Mouse (Mus musculus) heart, postnatal 0 days (tissue): ENCODE measurements around the gene Tmem106c. TPM values are rescaled to one million over a fixed set of nuclear protein-coding genes. Genes with fewer than 3 reads are reported as not detected.

Source experiments
- ATAC-seq: fragments of 200-750 bp; cut with Nextera tagmentation; 2 replicates; pipeline ENCODE4 v1.8.0; 2017; ENCODE audit warnings: low read depth, moderate number of reproducible peaks, moderate library complexity; ENCODE audit not compliant: insufficient read depth
- DNase-seq: peaks from one replicate; pipeline ENCODE4 v3.0.0-alpha.2; 2016; ENCODE audit warnings: low spot score
- H3K27ac ChIP-seq: fragments of 300-500 bp; sonication (generic); 2 replicates; pipeline ENCODE4 v1.5.1; 2014; ENCODE audit warnings: low read depth, mild to moderate bottlenecking
- H3K27me3 ChIP-seq: fragments of 300-500 bp; sonication (generic); 2 replicates; pipeline ENCODE4 v1.6.1; 2014; ENCODE audit warnings: low read length, mixed read lengths; ENCODE audit not compliant: control insufficient read depth, insufficient read depth
- H3K36me3 ChIP-seq: fragments of 300-500 bp; sonication (generic); replicated peaks from 2 replicates; pipeline ENCODE4 v1.6.1; 2014; ENCODE audit warnings: low read length, mixed read lengths; ENCODE audit not compliant: control insufficient read depth, insufficient read depth
- H3K4me1 ChIP-seq: fragments of 300-500 bp; sonication (generic); 2 replicates; pipeline ENCODE4 v1.6.1; 2014; ENCODE audit warnings: antibody characterized with exemption; ENCODE audit not compliant: control insufficient read depth, insufficient read depth
- H3K4me2 ChIP-seq: fragments of 300-500 bp; sonication (generic); 2 replicates; pipeline ENCODE4 v1.6.1; 2014; ENCODE audit warnings: low read depth, mild to moderate bottlenecking, low read length, moderate library complexity
- H3K4me3 ChIP-seq: fragments of 300-500 bp; sonication (generic); 2 replicates; pipeline ENCODE4 v1.5.1; 2014; ENCODE audit warnings: low read depth, low read length
- H3K9ac ChIP-seq: fragments of 300-500 bp; sonication (generic); replicated peaks from 2 replicates; pipeline ENCODE4 v1.6.1; 2014; ENCODE audit warnings: low read depth, low read length, mixed read lengths
- H3K9me3 ChIP-seq: fragments of 300-500 bp; sonication (generic); replicated peaks from 2 replicates; pipeline ENCODE4 v1.6.1; 2016; ENCODE audit warnings: low read length; ENCODE audit not compliant: control insufficient read depth
- CTCF ChIP-seq: IDR thresholded peaks from 2 replicates; pipeline ENCODE4 v1.5.1; 2016; ENCODE audit warnings: antibody characterized with exemption, control low read depth, low read depth
- EP300 ChIP-seq: IDR thresholded peaks from 2 replicates; pipeline ENCODE4 v1.6.1; 2016; ENCODE audit warnings: antibody characterized with exemption, low read depth
- WGBS: fragments of 180-500 bp; shearing (Covaris S2); extraction: QIAGEN DNeasy Blood & Tissue Kit; methylation state at CpG from one replicate; pipeline ENCODE4 v1.1.7; 2014; 5-methylcytosine and 5-hydroxymethylcytosine counted together
- polyA plus RNA-seq: library from polyadenylated mRNA; unstranded; fragments of >200 nt; fragmentation: Nextera tagmentation; extraction: Ambion mirVana; gene quantifications from 2 replicates; pipeline ENCODE4 v1.2.1, GENCODE M21; 2015
- total RNA-seq: library from RNA; depleted of rRNA; stranded (reverse); fragments of >200 nt; gene quantifications from 2 replicates; pipeline ENCODE4 v1.2.3, GENCODE M21; 2014; ENCODE audit warnings: low replicate concordance; rRNA removed

The Tmem106c gene
- total RNA-seq (20.3 and 94.1 TPM in 2 replicates), polyA plus RNA-seq (33.1 and 34.3 TPM in 2 replicates)

DNA sequence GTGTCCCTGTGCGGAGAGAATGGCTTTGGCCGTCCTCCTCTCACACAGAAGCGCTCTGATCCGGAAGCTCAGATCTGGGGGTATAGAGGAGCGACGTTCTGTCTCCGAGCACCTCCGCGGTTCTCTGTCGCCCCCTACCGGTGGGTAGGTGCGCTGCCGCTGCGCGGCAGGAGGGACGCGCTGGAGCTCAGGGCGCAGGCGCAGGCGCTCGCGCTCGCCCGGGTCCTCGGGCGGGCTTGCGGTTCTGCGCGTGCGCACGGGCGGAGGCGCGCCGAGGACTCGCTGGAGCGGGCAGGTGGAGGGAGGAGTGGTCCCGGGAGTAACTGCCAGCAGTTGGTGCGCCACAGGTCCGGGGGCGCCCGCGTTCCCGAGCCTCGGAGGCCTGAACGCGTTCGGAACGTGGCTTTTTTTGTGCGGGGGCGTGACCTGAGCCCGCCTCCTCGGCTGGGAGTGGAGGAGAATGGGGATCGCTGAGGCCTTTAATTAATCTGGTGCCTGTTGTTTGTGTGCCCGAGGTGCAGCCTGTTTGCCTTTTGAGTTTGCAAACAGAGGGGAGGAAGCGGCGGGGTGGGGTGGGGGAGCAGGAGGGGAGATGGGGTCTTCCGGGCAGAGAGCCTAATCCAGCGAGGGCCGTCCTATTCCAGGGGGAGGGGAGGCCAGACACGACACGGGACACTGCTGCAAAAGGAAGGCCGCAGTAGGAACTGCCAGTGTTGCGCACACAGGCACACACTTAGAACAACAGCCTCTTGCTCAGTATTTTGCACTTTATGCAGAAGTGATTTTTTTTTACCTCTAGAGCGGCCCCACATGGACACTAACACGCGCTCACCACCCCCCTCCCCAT is at the start of gene Tmem106c:
Gene Tmem106c (plus strand): TSS at position 212 of the 847 bp plus-strand sequence.
- under 1% methylated on average over 63 of the region's 67 CpGs for WGBS

GRCm38 (mm10) chr15:97914331-97914747 is 49.7 kb upstream of the Tmem106c start:
- Histone ChIP-seq H3K36me3 (no peaks in the 10 kb centered on the region), H3K4me3 (peak overlapping the region; percentile 9; the same call in 1 of the 2 replicates), H3K9ac (no peak overlapping the region), H3K27ac (no peak overlapping the region), H3K4me1 (peaks cover 18% of the 10 kb centered on the region), H3K27me3 (peaks cover 16% of the 10 kb centered on the region; the same call in 1 of the 2 replicates), H3K4me2 (peak overlapping the region; percentile 45), H3K9me3 (no peaks in the 10 kb centered on the region)
- WGBS, result 2% methylated on average over 9 of the region's 9 CpGs
- ATAC-seq, result peak; percentile 90
- TF ChIP-seq CTCF (no peak), EP300 (no peak)
- DNase-seq, result peak; percentile 64

More for the DNA sequence above, at the start of gene Tmem106c:
- Histone ChIP-seq H3K4me1 (no peaks in the 10 kb centered on the region), H3K9me3 (no peaks in the 10 kb centered on the region), H3K36me3 (peaks cover 3% of the 10 kb centered on the region; the same call in 1 of the 2 replicates), H3K9ac (peak within 1 kb of the TSS; percentile 67), H3K4me3 (peak within 1 kb of the TSS; percentile 68), H3K27ac (peak within 1 kb of the TSS; percentile 62), H3K4me2 (peak within 1 kb of the TSS; percentile 90), H3K27me3 (no peaks in the 10 kb centered on the region)
- TF ChIP-seq CTCF (peak; percentile 93), EP300 (no peak)
- DNase-seq (peak; percentile 90), ATAC-seq (peak; percentile 93)

DNA sequence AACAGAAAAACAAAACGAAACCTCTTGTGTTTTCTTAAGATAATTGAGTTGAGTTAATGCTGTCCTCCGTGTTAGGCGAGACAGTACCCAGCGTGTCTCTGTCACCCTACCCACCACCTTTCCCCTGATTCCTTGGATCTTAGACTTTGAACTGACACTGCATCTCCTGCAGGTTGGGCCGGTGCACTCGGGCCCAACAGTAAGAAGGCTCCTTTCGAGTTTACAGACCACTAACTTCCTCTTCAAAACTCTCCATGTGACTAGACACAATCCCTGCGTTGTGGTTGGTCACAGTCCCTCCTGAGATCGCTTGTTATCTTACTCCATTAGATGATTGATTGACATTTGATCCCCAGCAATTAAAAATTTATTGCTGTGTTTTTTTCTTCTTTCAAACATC is 46.0 kb upstream of the Tmem106c start:
- WGBS, result 74% methylated on average over 9 of the region's 9 CpGs

GRCm38 (mm10) chr15:97919217-97919616 is 44.8 kb upstream of the Tmem106c start:
- TF ChIP-seq EP300, result no peak
- TF ChIP-seq CTCF, result no peak
- 76% methylated on average over 7 of the region's 7 CpGs for whole genome bisulfite sequencing
- peaks cover 9% of the 10 kb centered on the region for H3K4me1 ChIP-seq

More for the DNA sequence above, 46.0 kb upstream of the Tmem106c start:
- no peaks in the 10 kb centered on the region for H3K27me3 ChIP-seq
- H3K9ac ChIP-seq, result no peak overlapping the region
- no peak overlapping the region for H3K4me2 ChIP-seq
- DNase-seq, result no peak
- H3K4me1 ChIP-seq, result peaks cover 18% of the 10 kb centered on the region
- H3K27ac ChIP-seq, result no peak overlapping the region
- TF ChIP-seq EP300 (no peak), CTCF (no peak)
- H3K36me3 ChIP-seq, result no peaks in the 10 kb centered on the region
- H3K4me3 ChIP-seq, result no peak overlapping the region
- no peaks in the 10 kb centered on the region for H3K9me3 ChIP-seq
- no peak for ATAC-seq

GRCm38 (mm10) chr15:97920306-97920705 is 43.7 kb upstream of the Tmem106c start:
- no peak overlapping the region for H3K4me2 ChIP-seq
- no peak for ATAC-seq
- TF ChIP-seq EP300, result no peak
- no peak for TF ChIP-seq CTCF
- H3K36me3 ChIP-seq, result no peaks in the 10 kb centered on the region
- no peaks in the 10 kb centered on the region for H3K4me1 ChIP-seq
- no peak overlapping the region for H3K4me3 ChIP-seq
- no peak overlapping the region for H3K9ac ChIP-seq
- no peaks in the 10 kb centered on the region for H3K27me3 ChIP-seq
- H3K9me3 ChIP-seq, result no peaks in the 10 kb centered on the region
- no peak overlapping the region for H3K27ac ChIP-seq
- 54% methylated on average over 5 of the region's 5 CpGs for WGBS
- no peak for DNase-seq

More at GRCm38 (mm10) chr15:97919217-97919616, 44.8 kb upstream of the Tmem106c start:
- Histone ChIP-seq H3K27ac (no peak overlapping the region), H3K27me3 (no peaks in the 10 kb centered on the region), H3K36me3 (no peaks in the 10 kb centered on the region), H3K9me3 (no peaks in the 10 kb centered on the region), H3K9ac (no peak overlapping the region), H3K4me2 (no peak overlapping the region), H3K4me3 (no peak overlapping the region)
- DNase-seq (no peak), ATAC-seq (no peak)
